Mouse (Mus musculus): ENCODE data around the gene Vasn. TPM values are rescaled to one million over a fixed set of nuclear protein-coding genes. Genes with fewer than 3 reads are reported as not detected.

Gene Vasn
- polyA plus RNA-seq, 1 experiment from 2014 or later: 2.4 TPM

GRCm38 (mm10) chr16:4629950-4630349 lies 9.8 kb upstream of the Vasn start:
- 0 out of 2 replicates have a peak, but pooled peaks have one; percentile 47 for ATAC-seq (ENCODE audit: insufficient read depth)
- Histone ChIP-seq H3K9me3 (replicated peaks) (no peaks in the 10 kb centered on the region), H3K27me3 (no peaks in the 10 kb centered on the region), H3K4me2 (no peak overlapping the region), H3K36me3 (replicated peaks) (peaks cover 51% of the 10 kb centered on the region), H3K9ac (no peak overlapping the region), H3K4me3 (replicated peaks) (no peak overlapping the region), H3K4me1 (replicated peaks) (peaks cover 7% of the 10 kb centered on the region), H3K27ac (replicated peaks) (no peak overlapping the region)
- WGBS (ENCODE audit: insufficient replicate concordance): 19% methylated on average over 6 of the region's 6 CpGs

DNA sequence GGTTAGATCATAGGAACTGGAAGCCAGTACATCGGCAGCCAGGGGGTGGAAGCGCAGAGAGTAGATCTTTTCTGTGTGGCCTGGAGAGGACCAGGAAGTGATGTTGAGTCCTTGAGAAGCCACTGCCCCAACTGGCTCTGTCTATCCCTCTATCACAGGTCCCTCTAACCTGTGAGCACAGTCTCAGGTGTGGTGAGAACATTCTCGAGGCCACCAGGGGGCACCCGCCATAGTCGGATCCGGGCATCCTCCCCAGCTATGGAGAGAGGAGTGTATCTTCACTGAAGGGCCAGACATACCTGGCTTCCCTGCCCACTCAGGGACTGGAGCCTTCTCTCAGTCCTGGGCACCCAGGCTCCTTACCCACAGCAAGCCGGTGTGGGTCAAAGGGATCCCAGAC lies 7.7 kb upstream of the Vasn start:
- Histone ChIP-seq H3K4me2 (no peak overlapping the region), H3K9ac (no peak overlapping the region), H3K4me3 (replicated peaks) (no peak overlapping the region), H3K27me3 (no peaks in the 10 kb centered on the region), H3K9me3 (replicated peaks) (no peaks in the 10 kb centered on the region), H3K36me3 (replicated peaks) (peaks cover 50% of the 10 kb centered on the region), H3K4me1 (replicated peaks) (peaks cover 9% of the 10 kb centered on the region), H3K27ac (replicated peaks) (no peak overlapping the region)
- ATAC-seq (ENCODE audit: insufficient read depth): no peak; the same call in 1 of the 2 replicates
- WGBS (ENCODE audit: insufficient replicate concordance): 60% methylated on average over 7 of the region's 7 CpGs

DNA sequence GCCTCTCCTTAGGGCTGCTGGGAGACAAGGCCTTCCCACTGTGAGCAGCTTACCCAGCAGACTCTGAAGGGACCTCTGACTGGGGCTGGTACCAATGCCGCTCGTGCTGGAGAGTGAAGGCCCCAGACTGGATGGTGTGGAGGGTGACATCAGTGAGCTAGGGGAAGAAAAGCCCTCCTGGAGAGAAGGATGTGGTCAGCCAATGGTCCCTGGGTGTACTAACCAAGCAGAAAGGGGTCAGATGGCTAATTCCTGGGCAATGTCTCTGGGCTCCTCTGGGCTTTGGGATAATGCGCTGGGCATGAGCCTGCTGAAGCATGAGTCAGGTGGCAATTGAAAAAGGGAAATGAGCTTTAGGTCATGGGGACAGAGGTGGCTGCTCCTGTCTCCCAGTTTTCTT lies 6.1 kb upstream of the Vasn start:
- no peaks in the 10 kb centered on the region for H3K9me3 ChIP-seq (replicated peaks)
- H3K27ac ChIP-seq (replicated peaks): no peak overlapping the region
- no peak overlapping the region for H3K4me3 ChIP-seq (replicated peaks)
- peaks cover 42% of the 10 kb centered on the region; the same call in 1 of the 2 replicates for H3K36me3 ChIP-seq (replicated peaks)
- 89% methylated on average over 3 of the region's 3 CpGs for WGBS (ENCODE audit: insufficient replicate concordance)
- H3K27me3 ChIP-seq: no peaks in the 10 kb centered on the region
- peaks cover 13% of the 10 kb centered on the region for H3K4me1 ChIP-seq (replicated peaks)
- ATAC-seq (ENCODE audit: insufficient read depth): no peak
- no peak overlapping the region for H3K4me2 ChIP-seq
- no peak overlapping the region for H3K9ac ChIP-seq

DNA sequence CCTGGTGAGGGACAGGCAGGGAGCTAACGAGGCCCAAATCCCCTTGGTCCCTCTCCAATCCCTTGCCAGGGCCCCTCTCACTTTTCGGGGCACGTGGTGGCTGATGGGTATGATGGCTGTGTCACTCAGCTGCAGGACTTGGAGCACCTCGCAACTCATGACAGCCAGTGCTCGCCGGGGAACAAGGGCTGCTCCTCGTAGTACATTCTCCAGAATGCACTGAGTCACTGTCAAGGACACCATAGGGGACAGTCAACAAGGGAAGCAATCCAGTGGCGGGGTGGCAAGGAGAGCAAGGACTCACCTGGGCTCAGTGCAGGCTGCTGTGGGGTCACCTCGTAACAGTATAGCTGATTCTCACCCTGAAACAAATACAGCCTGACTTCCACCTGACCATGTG lies 5.1 kb upstream of the Vasn start:
- Histone ChIP-seq H3K9me3 (replicated peaks) (no peaks in the 10 kb centered on the region), H3K36me3 (replicated peaks) (peaks cover 32% of the 10 kb centered on the region; the same call in 1 of the 2 replicates), H3K27me3 (no peaks in the 10 kb centered on the region), H3K9ac (no peak overlapping the region), H3K27ac (replicated peaks) (no peak overlapping the region), H3K4me3 (replicated peaks) (no peak overlapping the region), H3K4me2 (no peak overlapping the region), H3K4me1 (replicated peaks) (peaks cover 19% of the 10 kb centered on the region)
- 69% methylated on average over 9 of the region's 9 CpGs for WGBS (ENCODE audit: insufficient replicate concordance)
- no peak for ATAC-seq (ENCODE audit: insufficient read depth)

- H3K9me3 ChIP-seq (replicated peaks): no peaks in the 10 kb centered on the region
- no peak overlapping the region for H3K4me3 ChIP-seq (replicated peaks)
- H3K9ac ChIP-seq: no peak overlapping the region
- ATAC-seq (ENCODE audit: insufficient read depth): no peak
- no peak overlapping the region for H3K4me2 ChIP-seq
- H3K4me1 ChIP-seq (replicated peaks): peaks cover 29% of the 10 kb centered on the region
- 74% methylated on average over 4 of the region's 4 CpGs for WGBS (ENCODE audit: insufficient replicate concordance)
- H3K27ac ChIP-seq (replicated peaks): no peak overlapping the region
- no peaks in the 10 kb centered on the region for H3K27me3 ChIP-seq
- H3K36me3 ChIP-seq (replicated peaks): peaks cover 32% of the 10 kb centered on the region; the same call in 1 of the 2 replicates
Measured at GRCm38 (mm10) chr16:4635760-4636159, 4.0 kb upstream of the Vasn start.

DNA sequence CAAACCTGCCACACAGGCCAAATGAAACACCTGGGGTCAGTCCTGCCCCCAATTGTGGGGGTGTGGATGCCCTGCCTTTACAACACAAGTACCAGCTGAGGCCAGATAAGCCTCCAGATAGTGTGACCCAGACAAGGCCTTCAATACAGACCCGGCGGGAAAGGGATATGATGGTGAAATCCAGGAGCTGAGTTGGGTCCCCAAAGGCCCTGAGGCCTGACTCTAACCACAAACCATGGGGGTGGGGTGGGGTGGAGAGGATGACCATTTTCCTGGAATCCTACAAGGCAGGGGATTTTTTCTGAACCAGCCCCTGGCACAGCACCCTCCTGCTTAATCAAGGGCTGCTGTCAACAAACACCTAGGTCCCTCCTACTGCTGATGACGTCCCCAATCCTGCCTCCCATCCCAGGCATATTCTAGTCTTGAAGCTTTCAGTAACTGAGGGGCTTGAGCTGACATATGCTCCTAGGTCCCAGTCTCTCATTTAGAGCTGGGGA lies 800 bp upstream of the Vasn start:
- WGBS (ENCODE audit: insufficient replicate concordance): 65% methylated on average over 3 of the region's 3 CpGs
- peaks cover 19% of the 10 kb centered on the region for H3K36me3 ChIP-seq (replicated peaks)
- no peak for ATAC-seq (ENCODE audit: insufficient read depth)
- H3K4me1 ChIP-seq (replicated peaks): peaks cover 43% of the 10 kb centered on the region
- no peaks in the 10 kb centered on the region for H3K9me3 ChIP-seq (replicated peaks)
- 0 out of 2 replicates have a peak overlapping the region, but pooled peaks have one; percentile 94 for H3K4me2 ChIP-seq
- no peaks in the 10 kb centered on the region for H3K27me3 ChIP-seq
- no peak overlapping the region for H3K9ac ChIP-seq
- no peak overlapping the region for H3K4me3 ChIP-seq (replicated peaks)
- no peak overlapping the region for H3K27ac ChIP-seq (replicated peaks)

GRCm38 (mm10) chr16:4640267-4641005 lies 695 bp downstream of the Vasn start:
- H3K36me3 ChIP-seq (replicated peaks): peaks cover 15% of the 10 kb centered on the region
- ATAC-seq (ENCODE audit: insufficient read depth): peak; percentile 36
- WGBS (ENCODE audit: insufficient replicate concordance): 14% methylated on average over 17 of the region's 17 CpGs
- H3K9ac ChIP-seq: peak overlapping the region; percentile 54
- H3K9me3 ChIP-seq (replicated peaks): no peaks in the 10 kb centered on the region
- no peaks in the 10 kb centered on the region for H3K27me3 ChIP-seq
- peak overlapping the region; percentile 61 for H3K4me3 ChIP-seq (replicated peaks)
- H3K4me1 ChIP-seq (replicated peaks): peaks cover 43% of the 10 kb centered on the region
- peak overlapping the region; percentile 94 for H3K4me2 ChIP-seq
- peak overlapping the region; percentile 75 for H3K27ac ChIP-seq (replicated peaks)

DNA sequence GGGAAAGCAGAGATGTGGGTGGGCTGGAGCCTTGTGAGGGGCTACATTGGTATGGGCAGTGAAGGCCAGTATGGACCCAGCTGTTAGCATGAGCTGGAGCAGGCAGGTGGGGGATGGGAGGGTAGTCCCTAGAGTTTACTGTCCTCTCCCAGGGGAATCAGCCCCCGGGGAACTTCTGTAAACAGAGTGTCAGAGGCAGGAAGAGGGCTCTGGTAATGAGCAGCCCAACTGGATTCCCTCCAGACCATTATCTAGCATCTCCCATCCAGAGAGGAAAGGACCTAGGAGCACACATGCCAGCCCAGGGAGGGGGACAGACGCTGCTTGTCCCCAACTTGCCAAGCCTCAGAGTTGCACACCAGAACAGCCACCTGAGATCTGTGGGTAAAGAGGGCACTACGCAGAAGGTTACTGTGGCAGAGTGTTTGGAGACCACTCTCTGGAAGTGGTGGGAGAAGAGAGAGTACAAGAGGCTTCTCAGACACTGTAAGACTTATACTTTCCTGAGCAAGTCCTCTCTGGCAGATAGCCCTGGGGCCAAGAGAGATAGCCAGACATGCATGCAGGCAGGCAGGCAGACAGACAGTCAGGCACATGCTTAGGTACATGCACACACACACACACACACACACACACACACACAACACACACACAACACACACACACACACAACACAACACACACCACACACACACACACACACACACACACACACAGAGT lies 1.5 kb downstream of the Vasn start:
- peaks cover 20% of the 10 kb centered on the region for H3K36me3 ChIP-seq (replicated peaks)
- peak overlapping the region; percentile 75 for H3K27ac ChIP-seq (replicated peaks)
- H3K9me3 ChIP-seq (replicated peaks): no peaks in the 10 kb centered on the region
- WGBS (ENCODE audit: insufficient replicate concordance): 51% methylated on average over 3 of the region's 3 CpGs
- peak overlapping the region; percentile 61; the same call in 1 of the 2 replicates for H3K4me3 ChIP-seq (replicated peaks)
- ATAC-seq (ENCODE audit: insufficient read depth): peak; percentile 11; the same call in 1 of the 2 replicates
- peaks cover 41% of the 10 kb centered on the region for H3K4me1 ChIP-seq (replicated peaks)
- no peak overlapping the region for H3K9ac ChIP-seq
- H3K4me2 ChIP-seq: peak overlapping the region; percentile 94
- no peaks in the 10 kb centered on the region for H3K27me3 ChIP-seq

- Histone ChIP-seq H3K4me3 (replicated peaks) (no peak overlapping the region), H3K4me2 (no peak overlapping the region; the same call in 1 of the 2 replicates), H3K27me3 (no peaks in the 10 kb centered on the region), H3K9me3 (replicated peaks) (no peaks in the 10 kb centered on the region), H3K36me3 (replicated peaks) (peaks cover 20% of the 10 kb centered on the region), H3K4me1 (replicated peaks) (peaks cover 33% of the 10 kb centered on the region), H3K27ac (replicated peaks) (peak overlapping the region; percentile 29; the same call in 1 of the 2 replicates), H3K9ac (no peak overlapping the region)
- ATAC-seq (ENCODE audit: insufficient read depth): no peak
- WGBS (ENCODE audit: insufficient replicate concordance): 70% methylated on average over 13 of the region's 13 CpGs
Measured at GRCm38 (mm10) chr16:4642190-4642589, 2.4 kb downstream of the Vasn start.

DNA sequence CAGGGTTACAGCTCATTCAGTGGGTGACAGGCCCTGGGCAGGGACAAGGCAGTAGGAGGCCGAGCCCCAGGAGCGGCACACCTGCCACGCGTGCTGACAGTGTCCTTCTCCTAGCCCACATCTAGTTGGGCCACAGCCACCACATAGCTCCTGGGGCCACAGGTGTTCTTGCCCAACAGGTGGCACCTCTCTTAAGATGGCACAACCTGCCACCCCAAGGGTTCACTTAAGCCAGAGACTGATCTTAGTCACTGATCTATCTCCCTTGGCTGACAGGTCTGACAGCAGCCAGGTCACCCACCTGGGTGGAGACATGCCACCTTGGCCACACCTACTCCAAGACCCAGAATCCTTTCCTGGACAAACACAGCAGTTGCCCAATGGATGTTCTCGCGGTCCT lies 3.2 kb downstream of the Vasn start:
- no peak for ATAC-seq (ENCODE audit: insufficient read depth)
- no peak overlapping the region for H3K4me3 ChIP-seq (replicated peaks)
- H3K36me3 ChIP-seq (replicated peaks): peaks cover 14% of the 10 kb centered on the region
- no peaks in the 10 kb centered on the region for H3K27me3 ChIP-seq
- peaks cover 30% of the 10 kb centered on the region for H3K4me1 ChIP-seq (replicated peaks)
- H3K4me2 ChIP-seq: no peak overlapping the region
- H3K9ac ChIP-seq: no peak overlapping the region
- H3K27ac ChIP-seq (replicated peaks): no peak overlapping the region
- 87% methylated on average over 6 of the region's 6 CpGs for WGBS (ENCODE audit: insufficient replicate concordance)
- no peaks in the 10 kb centered on the region for H3K9me3 ChIP-seq (replicated peaks)

Measured in liver, embryonic 15.5 days (tissue).